Mouse (Mus musculus) CH12.LX (cell line): ENCODE results near the gene Tpo. TPM values are rescaled to one million over a fixed set of nuclear protein-coding genes. Genes with fewer than 3 reads are reported as not detected.

Experiments
- DNase-seq: peaks from one replicate; pipeline ENCODE4 v3.0.0-alpha.2; 2013; ENCODE audit errors: extremely low read depth
- H3K27ac ChIP-seq: 2 replicates; pipeline ENCODE4 v1.5.1; 2012; ENCODE audit warnings: low read depth, mild to moderate bottlenecking, control low read depth, moderate library complexity; ENCODE audit not compliant: insufficient read depth
- H3K27me3 ChIP-seq: replicated peaks from 2 replicates; pipeline ENCODE3; 2012; ENCODE audit warnings: inconsistent platforms
- H3K36me3 ChIP-seq, 2 experiments: replicated peaks in 1 of 2; 2 replicates each; pipeline versions ENCODE3 to v1.6.1; 2012; ENCODE audit warnings: inconsistent platforms in 1 of 2, low read length in 1 of 2, mild to moderate bottlenecking in 1 of 2, mixed read lengths in 1 of 2, moderate library complexity in 1 of 2; ENCODE audit not compliant: control insufficient read depth in 1 of 2, insufficient read depth in 1 of 2
- H3K4me1 ChIP-seq, 2 experiments: 2 replicates each; pipeline ENCODE4 v1.6.1; 2012; ENCODE audit warnings: inconsistent platforms in 1 of 2, moderate library complexity in 1 of 2; ENCODE audit not compliant: insufficient read depth in 2 of 2, control insufficient read depth in 1 of 2
- H3K4me2 ChIP-seq: 2 replicates; pipeline ENCODE4 v1.6.1; 2012; ENCODE audit warnings: low read depth, mild to moderate bottlenecking, control low read depth; ENCODE audit not compliant: poor library complexity, insufficient read depth, severe bottlenecking
- H3K4me3 ChIP-seq, 3 experiments: fragments of 150-350 bp in 1 of 3; sonication (generic) in 1 of 3; replicated peaks in 1 of 3; 2 replicates each; pipeline versions ENCODE3 to v1.5.1; 2011 to 2012; ENCODE audit warnings: low read depth in 2 of 3, low read length in 2 of 3, mild to moderate bottlenecking in 2 of 3, moderate library complexity in 2 of 3, control low read depth in 1 of 3, improper control_type of control experiment in 1 of 3, inconsistent platforms in 1 of 3, mixed read lengths in 1 of 3; ENCODE audit not compliant: poor library complexity in 1 of 3
- H3K79me2 ChIP-seq: replicated peaks from 2 replicates; pipeline ENCODE4 v1.6.1; 2012; ENCODE audit warnings: mild to moderate bottlenecking, moderate library complexity; ENCODE audit not compliant: control insufficient read depth, poor library complexity, insufficient read depth, severe bottlenecking; ENCODE audit errors: extremely low read depth
- H3K9ac ChIP-seq: 2 replicates; pipeline ENCODE4 v1.6.1; 2012; ENCODE audit warnings: low read depth, mild to moderate bottlenecking, control low read depth, moderate library complexity; ENCODE audit not compliant: insufficient read depth
- H3K9me3 ChIP-seq: replicated peaks from 2 replicates; pipeline ENCODE3; 2012; ENCODE audit warnings: low read length, inconsistent platforms, mixed read lengths
- BHLHE40 ChIP-seq: IDR thresholded peaks from 2 replicates; pipeline ENCODE4 v1.6.1; 2011; ENCODE audit warnings: mild to moderate bottlenecking, low read depth, low read length, improper control_type of control experiment
- CHD1 ChIP-seq: IDR thresholded peaks from 2 replicates; pipeline ENCODE4 v1.6.1; 2012; ENCODE audit warnings: low read depth, low read length, improper control_type of control experiment, inconsistent platforms
- CHD2 ChIP-seq: IDR thresholded peaks from 2 replicates; pipeline ENCODE4 v1.6.1; 2011; ENCODE audit warnings: low read length, improper control_type of control experiment
- CTCF ChIP-seq, 2 experiments: IDR thresholded peaks in 1 of 2; conservative IDR thresholded peaks in 1 of 2; 2 replicates each; pipeline ENCODE4 v1.5.1; 2011 to 2012; ENCODE audit warnings: low read depth in 2 of 2, low read length in 2 of 2, improper control_type of control experiment in 1 of 2, inconsistent platforms in 1 of 2, mild to moderate bottlenecking in 1 of 2, moderate library complexity in 1 of 2
- ELF1 ChIP-seq: IDR thresholded peaks from 2 replicates; pipeline ENCODE4 v1.6.1; 2014; ENCODE audit warnings: low read depth, mild to moderate bottlenecking, inconsistent platforms, low read length, improper control_type of control experiment
- EP300 ChIP-seq: IDR thresholded peaks from 2 replicates; pipeline ENCODE4 v1.6.1; 2011; ENCODE audit warnings: low read length, improper control_type of control experiment
- GABPA ChIP-seq: IDR thresholded peaks from 2 replicates; pipeline ENCODE4 v1.6.1; 2012; ENCODE audit warnings: low read depth, low read length, improper control_type of control experiment, inconsistent platforms; ENCODE audit not compliant: insufficient replicate concordance
- JUN ChIP-seq: IDR thresholded peaks from 2 replicates; pipeline ENCODE4 v1.6.1; 2011; ENCODE audit warnings: low read depth, mild to moderate bottlenecking, low read length, improper control_type of control experiment, moderate library complexity; ENCODE audit not compliant: insufficient read depth
- MAX ChIP-seq: IDR thresholded peaks from 2 replicates; pipeline ENCODE4 v1.6.1; 2011; ENCODE audit warnings: low read length, improper control_type of control experiment
- MAZ ChIP-seq: IDR thresholded peaks from 2 replicates; pipeline ENCODE4 v1.6.1; 2012; ENCODE audit warnings: low read depth, mild to moderate bottlenecking, inconsistent platforms, low read length, improper control_type of control experiment, moderate library complexity
- MXI1 ChIP-seq: IDR thresholded peaks from 2 replicates; pipeline ENCODE4 v1.6.1; 2011; ENCODE audit warnings: mild to moderate bottlenecking, low read depth, low read length, improper control_type of control experiment
- NRF1 ChIP-seq: IDR thresholded peaks from 2 replicates; pipeline ENCODE4 v1.6.1; 2014; ENCODE audit warnings: low read depth, mild to moderate bottlenecking, inconsistent platforms, low read length, improper control_type of control experiment, moderate library complexity
- POLR2AphosphoS2 ChIP-seq: IDR thresholded peaks from 2 replicates; pipeline ENCODE4 v1.6.1; 2011; ENCODE audit warnings: low read depth, low read length, improper control_type of control experiment
- RCOR1 ChIP-seq: conservative IDR thresholded peaks from 2 replicates; pipeline ENCODE4 v1.6.1; 2012; ENCODE audit warnings: low read depth, mild to moderate bottlenecking, inconsistent platforms, low read length, improper control_type of control experiment
- SIN3A ChIP-seq: IDR thresholded peaks from 2 replicates; pipeline ENCODE4 v1.6.1; 2012; ENCODE audit warnings: low read length, improper control_type of control experiment, inconsistent platforms
- SMC3 ChIP-seq: IDR thresholded peaks from 2 replicates; pipeline ENCODE4 v1.6.1; 2011; ENCODE audit warnings: low read depth, low read length, improper control_type of control experiment
- TBP ChIP-seq: conservative IDR thresholded peaks from 2 replicates; pipeline ENCODE4 v1.6.1; 2011; ENCODE audit warnings: low read depth, low read length, improper control_type of control experiment
- TCF12 ChIP-seq: IDR thresholded peaks from 2 replicates; pipeline ENCODE4 v1.6.1; 2014; ENCODE audit warnings: low read depth, mild to moderate bottlenecking, inconsistent platforms, low read length, improper control_type of control experiment
- UBTF ChIP-seq: IDR thresholded peaks from 2 replicates; pipeline ENCODE4 v1.6.1; 2012; ENCODE audit warnings: low read depth, mild to moderate bottlenecking, inconsistent platforms, low read length, improper control_type of control experiment, moderate library complexity
- USF1 ChIP-seq: IDR thresholded peaks from 2 replicates; pipeline ENCODE4 v1.6.1; 2014; ENCODE audit warnings: low read depth, mild to moderate bottlenecking, inconsistent platforms, low read length, improper control_type of control experiment
- ZC3H11A ChIP-seq: IDR thresholded peaks from 2 replicates; pipeline ENCODE4 v1.6.1; 2012; ENCODE audit warnings: low read depth, mild to moderate bottlenecking, inconsistent platforms, low read length, improper control_type of control experiment
- ZKSCAN1 ChIP-seq: IDR thresholded peaks from 2 replicates; pipeline ENCODE4 v1.6.1; 2012; ENCODE audit warnings: low read depth, inconsistent platforms, low read length, improper control_type of control experiment, borderline replicate concordance
- ZMIZ1 ChIP-seq: IDR thresholded peaks from 2 replicates; pipeline ENCODE4 v1.6.1; 2012; ENCODE audit warnings: low read depth, mild to moderate bottlenecking, inconsistent platforms, low read length, improper control_type of control experiment
- ZNF384 ChIP-seq: IDR thresholded peaks from 2 replicates; pipeline ENCODE4 v1.6.1; 2012; ENCODE audit warnings: low read depth, low read length, improper control_type of control experiment, inconsistent platforms
- dilution Hi-C: fragments of 300-500 bp; cut with MboI; formaldehyde crosslinking; loops from 2 replicates; pipeline ENCODE4 v1.14.3; 2020; ENCODE audit warnings: low sequenced_read_pairs; ENCODE audit not compliant: extremely low pct_unique_long_range_greater_than_20kb, extremely low pct_ligation_motif_present
- in situ Hi-C: fragments of 300-500 bp; cut with MboI; formaldehyde crosslinking; loops from 3 replicates; pipeline ENCODE4 v1.14.3; 2019; ENCODE audit warnings: low sequenced_read_pairs, low pct_ligation_motif_present, low pct_unique_long_range_greater_than_20kb, mixed read lengths
- polyA plus RNA-seq: library from polyadenylated mRNA; unstranded; fragments of >175 nt; gene quantifications from 2 replicates; pipeline ENCODE4 v1.2.1, GENCODE M21; 2012; ENCODE audit warnings: low read depth; ENCODE audit not compliant: insufficient read length
- total RNA-seq, 2 experiments: library from RNA; depleted of rRNA; stranded (reverse); fragments of 300-350 nt in 1 of 2; fragments of >200 nt in 1 of 2; gene quantifications; 2 replicates each; pipeline ENCODE4 v1.2.3; 2012 to 2014

Tpo gene
- total and polyA plus RNA-seq, 3 experiments = not detected

- Histone ChIP-seq H3K9ac (no peak overlapping the region), H3K9me3 (no peaks in the 10 kb centered on the region), H3K4me2 (no peak overlapping the region), H3K27ac (no peak overlapping the region), H3K4me1 (peaks cover 0 to 32% of the 10 kb centered on the region in 2 experiments; a peak in 2 of 4 replicates)
- in situ Hi-C loops (loop anchor here (5.0 kb wide), 1 partner anchor 129 kb away; no protein-coding TSS in a partner anchor), dilution Hi-C loops (no loop called here)
- no peak for TF ChIP-seq CHD2
- no peak for TF ChIP-seq ELF1
- TF ChIP-seq CHD1 = no peak
- TF ChIP-seq EP300 = no peak
- no peak for TF ChIP-seq POLR2AphosphoS2
- TF ChIP-seq, all 38 proteins: peak for 0
- Histone ChIP-seq H3K27me3 (no peaks in the 10 kb centered on the region), H3K4me3 (no peak overlapping the region), H3K36me3 (no peaks in the 10 kb centered on the region), H3K79me2 (no peaks in the 10 kb centered on the region)
- DNase-seq = no peak
These were observed 95.8 kb downstream of the Tpo start for GRCm38 (mm10) chr12:30036569-30037055.

GRCm38 (mm10) chr12:30035841-30036568 lies 96.4 kb downstream of the Tpo start:
- Histone ChIP-seq H3K9ac (no peak overlapping the region), H3K4me2 (no peak overlapping the region), H3K36me3 (no peaks in the 10 kb centered on the region), H3K4me3 (no peak overlapping the region), H3K27me3 (no peaks in the 10 kb centered on the region), H3K4me1 (peaks cover 0 to 32% of the 10 kb centered on the region in 2 experiments; a peak in 2 of 4 replicates), H3K79me2 (no peaks in the 10 kb centered on the region), H3K9me3 (no peaks in the 10 kb centered on the region), H3K27ac (no peak overlapping the region)
- dilution Hi-C loops = no loop called here
- in situ Hi-C loops = loop anchor here (5.0 kb wide), 1 partner anchor 129 kb away; no protein-coding TSS in a partner anchor
- DNase-seq = no peak
- TF ChIP-seq MXI1 (no peak), RCOR1 (no peak), JUN (no peak), ZC3H11A (no peak), CTCF (conservative IDR thresholded peaks at IDR 0.05 in 1 of 2, IDR thresholded peaks at IDR 0.05 in 1 of 2; ENCODE audit: low read depth in 2 of 2, low read length in 2 of 2) (no peak), CHD1 (no peak)

- no peaks in the 10 kb centered on the region for H3K36me3 ChIP-seq
- dilution Hi-C loops = no loop called here
- H3K4me3 ChIP-seq = no peak overlapping the region
- TF ChIP-seq ZKSCAN1 (no peak), SMC3 (no peak), MAZ (no peak), NRF1 (no peak), TBP (no peak), BHLHE40 (no peak), ZMIZ1 (no peak), UBTF (no peak), MAX (no peak), GABPA (no peak), SIN3A (no peak), ELF1 (no peak), ZNF384 (no peak), TCF12 (no peak), USF1 (no peak), CHD1 (no peak)
- in situ Hi-C loops = loop anchor here (5.0 kb wide), 1 partner anchor 128 kb away; no protein-coding TSS in a partner anchor
- no peak overlapping the region for H3K4me2 ChIP-seq
- H3K4me1 ChIP-seq = peaks cover 0 to 32% of the 10 kb centered on the region in 2 experiments; a peak in 2 of 4 replicates
- H3K27me3 ChIP-seq = no peaks in the 10 kb centered on the region
- DNase-seq = no peak
- no peaks in the 10 kb centered on the region for H3K9me3 ChIP-seq
- no peak overlapping the region for H3K27ac ChIP-seq
- H3K79me2 ChIP-seq = no peaks in the 10 kb centered on the region
- no peak overlapping the region for H3K9ac ChIP-seq
These were observed 97.0 kb downstream of the Tpo start for GRCm38 (mm10) chr12:30035406-30035805.
